Comparison of ENCODE assay signal across 9 mouse cellular contexts in genomic region chr14:31564452-31565179, GRCm38 (mm10). TPM values are rescaled to one million over a fixed set of nuclear protein-coding genes. Genes with fewer than 3 reads are reported as not detected.
DNase-seq lines count a peak whose midpoint lies in the region; ATAC-seq and TF ChIP-seq lines count a peak whose summit lies in the region.
"Had no signal": no experiment of that assay in that cellular context is flagged by ENCODE, and none has a peak within 500 bp of the region (broad histone marks: within the 10 kb centered on the region; RNA-seq: fewer than 3 reads in every experiment).

No protein-coding gene starts in this region.

- no peak for ATAC-seq in midbrain, embryonic 13.5 days
- no peak for ATAC-seq in intestine, postnatal 0 days
- ATAC-seq in lung, embryonic 16.5 days (ENCODE audit: low read depth), result peak; percentile 89

- H3K4me2 ChIP-seq in midbrain, embryonic 13.5 days (replicated peaks), result no peak overlapping the region
- no peak overlapping the region for H3K4me2 ChIP-seq in intestine, postnatal 0 days (replicated peaks; ENCODE audit: low read depth)
- no peak overlapping the region for H3K4me2 ChIP-seq in lung, embryonic 16.5 days (ENCODE audit: low read depth, low read length)

- 0 out of 2 replicates have a peak overlapping the region, but pooled peaks have one; percentile 9 for H3K27ac ChIP-seq in midbrain, embryonic 10.5 days (replicated peaks)
- H3K27ac ChIP-seq in midbrain, embryonic 13.5 days, result no peak overlapping the region
- no peak overlapping the region for H3K27ac ChIP-seq in intestine, postnatal 0 days (ENCODE audit: low read depth, low read length)
- H3K27ac ChIP-seq in lung, embryonic 16.5 days (ENCODE audit: low read length), result no peak overlapping the region

- no peak overlapping the region for H3K4me3 ChIP-seq in midbrain, embryonic 10.5 days
- no peak overlapping the region for H3K4me3 ChIP-seq in midbrain, embryonic 13.5 days (replicated peaks)
- no peak overlapping the region for H3K4me3 ChIP-seq in intestine, postnatal 0 days (ENCODE audit: low read depth, low read length)
- no peak overlapping the region for H3K4me3 ChIP-seq in lung, embryonic 16.5 days (ENCODE audit: low read length)
- H3K4me3 ChIP-seq: erythroblast, embryonic 14.5 days had no signal

- H3K4me1 ChIP-seq in midbrain, embryonic 10.5 days, result peaks cover 17% of the 10 kb centered on the region
- 0 out of 2 replicates have a peak, but pooled peaks cover 7% of the 10 kb centered on the region for H3K4me1 ChIP-seq in midbrain, embryonic 13.5 days (replicated peaks)
- H3K4me1 ChIP-seq in intestine, postnatal 0 days (replicated peaks; ENCODE audit: control insufficient read depth, insufficient read depth, low read length), result no peaks in the 10 kb centered on the region
- H3K4me1 ChIP-seq in lung, embryonic 16.5 days (replicated peaks; ENCODE audit: control insufficient read depth, insufficient read depth, low read length), result peaks cover 22% of the 10 kb centered on the region

- H3K9me3 ChIP-seq in midbrain, embryonic 10.5 days (replicated peaks), result no peaks in the 10 kb centered on the region
- H3K9me3 ChIP-seq in midbrain, embryonic 13.5 days, result no peaks in the 10 kb centered on the region
- H3K9me3 ChIP-seq in intestine, postnatal 0 days (ENCODE audit: control insufficient read depth), result no peaks in the 10 kb centered on the region
- H3K9me3 ChIP-seq in lung, embryonic 16.5 days (ENCODE audit: control insufficient read depth, low read length), result no peaks in the 10 kb centered on the region

- DNase-seq in midbrain, embryonic 10.5 days (ENCODE audit: low spot score), result peak; percentile 18
- peak; percentile 77 for DNase-seq in forelimb bud, embryonic 11.5 days (ENCODE audit: low read depth, low spot score)
- DNase-seq in layer of hippocampus, postnatal 36 days, result no peak
- no peak for DNase-seq in layer of hippocampus, adult 18-20 months (ENCODE audit: low spot score in 2 of 2)
- DNase-seq in right cerebral cortex, postnatal 36 days (ENCODE audit: low spot score in 2 of 2), result no peak

- 43% methylated on average over 6 of the region's 6 CpGs for WGBS in midbrain, embryonic 10.5 days
- WGBS in midbrain, embryonic 13.5 days, result 41% methylated on average over 6 of the region's 6 CpGs
- WGBS in intestine, postnatal 0 days, result 33% methylated on average over 6 of the region's 6 CpGs
- WGBS in lung, embryonic 16.5 days, result 9% methylated on average over 6 of the region's 6 CpGs

- no peaks in the 10 kb centered on the region for H3K36me3 ChIP-seq in midbrain, embryonic 10.5 days
- no peaks in the 10 kb centered on the region for H3K36me3 ChIP-seq in midbrain, embryonic 13.5 days
- H3K36me3 ChIP-seq in intestine, postnatal 0 days (ENCODE audit: control insufficient read depth, insufficient read depth), result no peaks in the 10 kb centered on the region
- no peaks in the 10 kb centered on the region for H3K36me3 ChIP-seq in lung, embryonic 16.5 days (ENCODE audit: control insufficient read depth, insufficient read depth, low read length)

- no peak overlapping the region for H3K9ac ChIP-seq in midbrain, embryonic 13.5 days (replicated peaks)
- H3K9ac ChIP-seq in intestine, postnatal 0 days (ENCODE audit: low read depth, low read length), result no peak overlapping the region
- H3K9ac ChIP-seq in lung, embryonic 16.5 days (ENCODE audit: low read length), result no peak overlapping the region

- H3K27me3 ChIP-seq in midbrain, embryonic 10.5 days (ENCODE audit: low read depth, poor library complexity, severe bottlenecking), result no peaks in the 10 kb centered on the region
- no peaks in the 10 kb centered on the region for H3K27me3 ChIP-seq in midbrain, embryonic 13.5 days
- no peaks in the 10 kb centered on the region for H3K27me3 ChIP-seq in intestine, postnatal 0 days (replicated peaks; ENCODE audit: control insufficient read depth, insufficient read depth, low read length)
- no peaks in the 10 kb centered on the region for H3K27me3 ChIP-seq in lung, embryonic 16.5 days (ENCODE audit: control insufficient read depth, insufficient read depth, low read depth, low read length)

- peak; percentile 45 for TF ChIP-seq CTCF in intestine, postnatal 0 days (IDR thresholded peaks at IDR 0.05; ENCODE audit: low read depth)

RNA-seq across cellular contexts. Expression of gene Colq, which starts 26.5 kb away (rescaled TPM):
- polyA plus RNA-seq in midbrain, embryonic 10.5 days (2016; fragmentation: Nextera tagmentation; extraction: Ambion mirVana), result 0.05 and 0.16 TPM in 2 replicates
- not detected in 2 replicates for polyA plus RNA-seq in midbrain, embryonic 13.5 days (2015; fragmentation: Nextera tagmentation; extraction: Ambion mirVana)
- 0.66 and 0.68 TPM in 2 replicates for polyA plus RNA-seq in intestine, postnatal 0 days (2015; fragmentation: Nextera tagmentation; extraction: Ambion mirVana)
- 1.2 and 1.6 TPM in 2 replicates for polyA plus RNA-seq in lung, embryonic 16.5 days (2015; fragmentation: Nextera tagmentation; extraction: Ambion mirVana)
- under 1 TPM; 0.15 to 0.35 TPM for total RNA-seq in layer of hippocampus, postnatal 36 days (2021)
- under 1 TPM; 0.18 to 0.47 TPM for total RNA-seq in layer of hippocampus, adult 18-20 months (2021)
- polyA plus RNA-seq: erythroblast, embryonic 14.5 days had no signal

Comparison
In these comparisons a context has a peak if more than half of its experiments do, and no peak if none do; other contexts are left out.
1. DNase-seq: peak in midbrain, embryonic 10.5 days (single experiment) and forelimb bud, embryonic 11.5 days (single experiment); none in layer of hippocampus, postnatal 36 days (0 of 2), layer of hippocampus, adult 18-20 months (0 of 2) and right cerebral cortex, postnatal 36 days (0 of 2).